Mouse (Mus musculus): ENCODE data around the gene Myo1h. TPM values are rescaled to one million over a fixed set of nuclear protein-coding genes. Genes with fewer than 3 reads are reported as not detected.

Gene Myo1h
- polyA plus RNA-seq, 1 experiment from 2014 or later: 3.8 TPM

- no peaks in the 10 kb centered on the region for H3K4me1 ChIP-seq (replicated peaks; ENCODE audit: control insufficient read depth, insufficient read depth)
- no peaks in the 10 kb centered on the region for H3K27me3 ChIP-seq (ENCODE audit: control insufficient read depth, insufficient read depth, low read length)
- 74% methylated on average over 4 of the region's 4 CpGs for WGBS
- no peak overlapping the region for H3K4me3 ChIP-seq (ENCODE audit: low read depth, low read length)
- DNase-seq (ENCODE audit: low spot score) (no peak), ATAC-seq (ENCODE audit: low FRiP score, low TSS enrichment) (no peak)
- TF ChIP-seq CTCF (IDR thresholded peaks at IDR 0.05; ENCODE audit: low read depth) (peak; percentile 53), EP300 (optimal IDR thresholded peaks at IDR 0.05) (no peak)
- no peak overlapping the region for H3K27ac ChIP-seq (replicated peaks)
- H3K4me2 ChIP-seq (replicated peaks; ENCODE audit: low read depth): no peak overlapping the region
- H3K36me3 ChIP-seq (ENCODE audit: control insufficient read depth, insufficient read depth, low read length): no peaks in the 10 kb centered on the region
- no peak overlapping the region for H3K9ac ChIP-seq (ENCODE audit: low read length)
- H3K9me3 ChIP-seq (ENCODE audit: control insufficient read depth, low read length): no peaks in the 10 kb centered on the region
Observed at GRCm38 (mm10) chr5:114286102-114286501, 2.9 kb upstream of the Myo1h start.

GRCm38 (mm10) chr5:114286872-114287571 lies 1.9 kb upstream of the Myo1h start:
- H3K4me1 ChIP-seq (replicated peaks; ENCODE audit: control insufficient read depth, insufficient read depth): no peaks in the 10 kb centered on the region
- H3K4me2 ChIP-seq (replicated peaks; ENCODE audit: low read depth): no peak overlapping the region
- ATAC-seq (ENCODE audit: low FRiP score, low TSS enrichment) (peak; percentile 62), DNase-seq (ENCODE audit: low spot score) (peak; percentile 57)
- no peak for TF ChIP-seq EP300 (optimal IDR thresholded peaks at IDR 0.05)
- H3K9ac ChIP-seq (ENCODE audit: low read length): no peak overlapping the region
- no peak overlapping the region for H3K27ac ChIP-seq (replicated peaks)
- no peaks in the 10 kb centered on the region for H3K9me3 ChIP-seq (ENCODE audit: control insufficient read depth, low read length)
- no peaks in the 10 kb centered on the region for H3K27me3 ChIP-seq (ENCODE audit: control insufficient read depth, insufficient read depth, low read length)
- no peak overlapping the region for H3K4me3 ChIP-seq (ENCODE audit: low read depth, low read length)
- H3K36me3 ChIP-seq (ENCODE audit: control insufficient read depth, insufficient read depth, low read length): no peaks in the 10 kb centered on the region
- 64% methylated on average over 16 of the region's 16 CpGs for WGBS

GRCm38 (mm10) chr5:114288396-114288795 lies 570 bp upstream of the Myo1h start:
- no peaks in the 10 kb centered on the region for H3K9me3 ChIP-seq (ENCODE audit: control insufficient read depth, low read length)
- H3K4me1 ChIP-seq (replicated peaks; ENCODE audit: control insufficient read depth, insufficient read depth): no peaks in the 10 kb centered on the region
- DNase-seq (ENCODE audit: low spot score) (no peak), ATAC-seq (ENCODE audit: low FRiP score, low TSS enrichment) (no peak)
- H3K36me3 ChIP-seq (ENCODE audit: control insufficient read depth, insufficient read depth, low read length): no peaks in the 10 kb centered on the region
- H3K4me2 ChIP-seq (replicated peaks; ENCODE audit: low read depth): no peak overlapping the region
- no peak overlapping the region for H3K27ac ChIP-seq (replicated peaks)
- no peak overlapping the region for H3K9ac ChIP-seq (ENCODE audit: low read length)
- H3K27me3 ChIP-seq (ENCODE audit: control insufficient read depth, insufficient read depth, low read length): no peaks in the 10 kb centered on the region
- H3K4me3 ChIP-seq (ENCODE audit: low read depth, low read length): no peak overlapping the region
- TF ChIP-seq EP300 (optimal IDR thresholded peaks at IDR 0.05) (no peak), CTCF (IDR thresholded peaks at IDR 0.05; ENCODE audit: low read depth) (no peak)
- WGBS: 82% methylated on average over 5 of the region's 5 CpGs

- H3K9me3 ChIP-seq (ENCODE audit: control insufficient read depth, low read length): no peaks in the 10 kb centered on the region
- no peaks in the 10 kb centered on the region for H3K4me1 ChIP-seq (replicated peaks; ENCODE audit: control insufficient read depth, insufficient read depth)
- TF ChIP-seq EP300 (optimal IDR thresholded peaks at IDR 0.05): no peak
- TF ChIP-seq CTCF (IDR thresholded peaks at IDR 0.05; ENCODE audit: low read depth): no peak
- no peak overlapping the region for H3K27ac ChIP-seq (replicated peaks)
- 59% methylated on average over 3 of the region's 3 CpGs for WGBS
- no peaks in the 10 kb centered on the region for H3K27me3 ChIP-seq (ENCODE audit: control insufficient read depth, insufficient read depth, low read length)
- H3K36me3 ChIP-seq (ENCODE audit: control insufficient read depth, insufficient read depth, low read length): no peaks in the 10 kb centered on the region
- ATAC-seq (ENCODE audit: low FRiP score, low TSS enrichment): no peak
- H3K4me3 ChIP-seq (ENCODE audit: low read depth, low read length): no peak overlapping the region
- no peak overlapping the region for H3K9ac ChIP-seq (ENCODE audit: low read length)
- DNase-seq (ENCODE audit: low spot score): no peak
- no peak overlapping the region for H3K4me2 ChIP-seq (replicated peaks; ENCODE audit: low read depth)
Observed at GRCm38 (mm10) chr5:114290004-114290403, 1.0 kb downstream of the Myo1h start.

GRCm38 (mm10) chr5:114296693-114297631 lies 8.0 kb downstream of the Myo1h start:
- H3K9ac ChIP-seq (ENCODE audit: low read length): no peak overlapping the region

More at GRCm38 (mm10) chr5:114296693-114297631, 8.0 kb downstream of the Myo1h start:
- Histone ChIP-seq H3K27ac (replicated peaks) (no peak overlapping the region), H3K36me3 (ENCODE audit: control insufficient read depth, insufficient read depth, low read length) (no peaks in the 10 kb centered on the region), H3K27me3 (ENCODE audit: control insufficient read depth, insufficient read depth, low read length) (no peaks in the 10 kb centered on the region), H3K4me1 (replicated peaks; ENCODE audit: control insufficient read depth, insufficient read depth) (no peaks in the 10 kb centered on the region), H3K9me3 (ENCODE audit: control insufficient read depth, low read length) (no peaks in the 10 kb centered on the region), H3K4me3 (ENCODE audit: low read depth, low read length) (no peak overlapping the region), H3K4me2 (replicated peaks; ENCODE audit: low read depth) (no peak overlapping the region)
- ATAC-seq (ENCODE audit: low FRiP score, low TSS enrichment) (no peak), DNase-seq (ENCODE audit: low spot score) (no peak)
- TF ChIP-seq CTCF (IDR thresholded peaks at IDR 0.05; ENCODE audit: low read depth) (peak; percentile 60), EP300 (optimal IDR thresholded peaks at IDR 0.05) (no peak)
- WGBS: 35% methylated on average over 22 of the region's 22 CpGs
